Mouse (Mus musculus) stomach, postnatal 0 days (tissue): ENCODE measurements around the gene Rnf208. TPM values are rescaled to one million over a fixed set of nuclear protein-coding genes. Genes with fewer than 3 reads are reported as not detected.

Source experiments
- ATAC-seq: fragments of 200-750 bp; cut with Nextera tagmentation; 2 replicates; pipeline ENCODE4 v1.8.0; 2017; ENCODE audit not compliant: low FRiP score, low TSS enrichment
- DNase-seq: peaks from one replicate; pipeline ENCODE4 v3.0.0-alpha.2; 2016; ENCODE audit warnings: low spot score
- H3K27ac ChIP-seq: fragments of 300-500 bp; sonication (generic); replicated peaks from 2 replicates; pipeline ENCODE4 v1.5.1; 2014; ENCODE audit warnings: mild to moderate bottlenecking, control low read depth
- H3K27me3 ChIP-seq: fragments of 300-500 bp; sonication (generic); 2 replicates; pipeline ENCODE4 v1.6.1; 2014; ENCODE audit warnings: low read length; ENCODE audit not compliant: control insufficient read depth, insufficient read depth
- H3K36me3 ChIP-seq: fragments of 300-500 bp; sonication (generic); 2 replicates; pipeline ENCODE4 v1.6.1; 2014; ENCODE audit warnings: low read length, mixed read lengths; ENCODE audit not compliant: control insufficient read depth, insufficient read depth
- H3K4me1 ChIP-seq: fragments of 300-500 bp; sonication (generic); replicated peaks from 2 replicates; pipeline ENCODE4 v1.6.1; 2014; ENCODE audit warnings: antibody characterized with exemption; ENCODE audit not compliant: control insufficient read depth, insufficient read depth
- H3K4me2 ChIP-seq: fragments of 300-500 bp; sonication (generic); replicated peaks from 2 replicates; pipeline ENCODE4 v1.6.1; 2014; ENCODE audit warnings: low read depth, mild to moderate bottlenecking, control low read depth, moderate library complexity
- H3K4me3 ChIP-seq: fragments of 300-500 bp; sonication (generic); 2 replicates; pipeline ENCODE4 v1.5.1; 2014; ENCODE audit warnings: low read depth, low read length, control low read depth
- H3K9ac ChIP-seq: fragments of 300-500 bp; sonication (generic); 2 replicates; pipeline ENCODE4 v1.6.1; 2014; ENCODE audit warnings: mild to moderate bottlenecking, low read length, control low read depth, mixed read lengths
- H3K9me3 ChIP-seq: fragments of 300-500 bp; sonication (generic); 2 replicates; pipeline ENCODE4 v1.6.1; 2016; ENCODE audit warnings: low read length; ENCODE audit not compliant: control insufficient read depth
- CTCF ChIP-seq: IDR thresholded peaks from 2 replicates; pipeline ENCODE4 v1.5.1; 2016; ENCODE audit warnings: antibody characterized with exemption, low read depth, mild to moderate bottlenecking, moderate library complexity
- EP300 ChIP-seq: optimal IDR thresholded peaks from 2 replicates; pipeline ENCODE3; 2016; ENCODE audit warnings: antibody characterized with exemption
- WGBS: fragments of 180-500 bp; shearing (Covaris S2); extraction: QIAGEN DNeasy Blood & Tissue Kit; methylation state at CpG from one replicate; pipeline ENCODE4 v1.1.7; 2014; 5-methylcytosine and 5-hydroxymethylcytosine counted together
- polyA plus RNA-seq: library from polyadenylated mRNA; unstranded; fragments of >200 nt; fragmentation: Nextera tagmentation; extraction: Ambion mirVana; gene quantifications from 2 replicates; pipeline ENCODE4 v1.2.1, GENCODE M21; 2015

Gene Rnf208
- polyA plus RNA-seq, 1 experiment from 2014 or later, result 26.8 TPM

DNA sequence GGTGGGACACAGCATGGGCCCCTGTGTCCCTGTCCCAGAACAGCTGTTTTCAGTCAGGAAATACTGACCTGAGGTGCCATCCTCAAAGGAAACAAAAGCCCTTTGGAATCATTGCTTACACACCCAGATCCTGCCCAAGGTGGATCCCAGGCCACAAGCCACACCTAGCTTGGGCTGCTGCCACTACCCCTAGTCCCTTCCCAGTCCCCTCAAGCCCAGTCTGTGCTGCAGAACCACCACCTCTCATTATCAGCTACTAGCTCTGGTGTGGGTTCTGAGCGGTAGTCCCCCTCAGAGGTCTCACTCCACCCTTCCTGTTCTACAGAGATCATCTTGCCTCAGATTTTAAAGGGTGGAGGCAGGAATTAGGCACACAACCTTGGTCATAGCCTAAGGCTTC is 44.3 kb downstream of the Rnf208 start:
- DNase-seq, result peak; percentile 64
- ATAC-seq, result peak; percentile 33
- TF ChIP-seq CTCF, result no peak
- TF ChIP-seq EP300, result no peak
- 33% methylated on average over 1 of the region's 1 CpGs for WGBS
- peaks cover 2% of the 10 kb centered on the region; the same call in 1 of the 2 replicates for H3K27me3 ChIP-seq
- no peak overlapping the region for H3K4me2 ChIP-seq
- H3K36me3 ChIP-seq, result peaks cover 17% of the 10 kb centered on the region
- H3K9me3 ChIP-seq, result no peaks in the 10 kb centered on the region
- no peak overlapping the region for H3K9ac ChIP-seq
- peaks cover 8% of the 10 kb centered on the region; the same call in 1 of the 2 replicates for H3K4me1 ChIP-seq
- H3K27ac ChIP-seq, result peak overlapping the region; percentile 94
- H3K4me3 ChIP-seq, result no peak overlapping the region

DNA sequence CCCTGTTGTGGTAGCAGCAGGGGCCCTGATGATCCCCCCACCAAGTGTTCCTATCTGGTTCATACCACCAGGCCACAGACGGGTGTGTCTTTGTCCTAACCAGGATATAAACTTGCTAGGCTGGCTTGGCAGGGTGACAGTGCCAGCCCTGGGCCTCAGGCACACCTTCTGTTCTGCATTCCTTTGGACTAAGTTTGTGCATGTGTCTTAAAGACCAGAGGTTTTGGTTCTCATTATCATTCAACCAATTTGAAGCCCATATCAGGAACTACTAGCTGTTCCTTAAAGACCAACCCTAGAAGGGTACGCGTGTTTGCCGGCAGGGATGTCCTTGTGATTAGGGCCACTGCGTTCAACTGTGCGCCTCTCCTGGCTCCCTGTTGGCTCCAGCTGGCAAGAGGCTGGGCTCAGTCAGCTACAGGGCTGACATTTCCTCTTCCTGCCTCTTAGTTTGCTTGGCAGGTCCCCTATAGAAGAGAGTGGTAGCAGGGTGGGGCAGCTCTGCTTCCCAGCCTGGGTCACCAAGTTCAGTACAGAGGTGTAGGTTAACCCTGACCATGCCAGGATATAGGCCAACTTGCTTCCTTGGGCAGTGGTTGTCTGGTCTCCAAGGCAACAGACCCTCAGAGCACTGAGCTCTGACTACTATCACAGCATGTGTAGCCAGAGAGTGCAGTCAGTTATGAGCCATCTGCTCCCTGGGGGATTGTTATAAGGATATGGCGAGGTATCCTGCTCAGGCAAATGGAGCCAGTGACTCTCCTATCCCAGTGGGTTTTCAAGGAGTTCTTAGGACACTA is 45.0 kb downstream of the Rnf208 start:
- peak; percentile 82 for ATAC-seq
- H3K27me3 ChIP-seq, result peaks cover 8% of the 10 kb centered on the region; the same call in 1 of the 2 replicates

GRCm38 (mm10) chr2:25287927-25288649 is 46.0 kb downstream of the Rnf208 start, which contains the start of gene Tmem210:
Gene Tmem210 (plus strand): TSS chr2:25288145.
- Histone ChIP-seq H3K4me3 (no peak within 1 kb of the TSS), H3K9me3 (no peaks in the 10 kb centered on the region), H3K27me3 (peaks cover 8% of the 10 kb centered on the region; the same call in 1 of the 2 replicates), H3K4me1 (peaks cover 8% of the 10 kb centered on the region; the same call in 1 of the 2 replicates), H3K4me2 (0 out of 2 replicates have a peak within 1 kb of the TSS, but pooled peaks have one; percentile 8), H3K36me3 (peaks cover 13% of the 10 kb centered on the region), H3K27ac (peak within 1 kb of the TSS; percentile 94), H3K9ac (no peak within 1 kb of the TSS)
- no peak for ATAC-seq
- WGBS, result 69% methylated on average over 6 of the region's 6 CpGs
- TF ChIP-seq EP300, result no peak
- no peak for TF ChIP-seq CTCF
- DNase-seq, result no peak

More for the DNA sequence above, 45.0 kb downstream of the Rnf208 start:
- H3K4me1 ChIP-seq, result peaks cover 8% of the 10 kb centered on the region; the same call in 1 of the 2 replicates
- H3K9ac ChIP-seq, result no peak overlapping the region
- H3K4me3 ChIP-seq, result no peak overlapping the region
- peak overlapping the region; percentile 94 for H3K27ac ChIP-seq
- DNase-seq, result peak; percentile 89
- TF ChIP-seq CTCF, result no peak
- peak; percentile 94 for TF ChIP-seq EP300
- H3K9me3 ChIP-seq, result no peaks in the 10 kb centered on the region
- peaks cover 17% of the 10 kb centered on the region for H3K36me3 ChIP-seq
- 31% methylated on average over 7 of the region's 7 CpGs for WGBS
- H3K4me2 ChIP-seq, result 0 out of 2 replicates have a peak overlapping the region, but pooled peaks have one; percentile 8

DNA sequence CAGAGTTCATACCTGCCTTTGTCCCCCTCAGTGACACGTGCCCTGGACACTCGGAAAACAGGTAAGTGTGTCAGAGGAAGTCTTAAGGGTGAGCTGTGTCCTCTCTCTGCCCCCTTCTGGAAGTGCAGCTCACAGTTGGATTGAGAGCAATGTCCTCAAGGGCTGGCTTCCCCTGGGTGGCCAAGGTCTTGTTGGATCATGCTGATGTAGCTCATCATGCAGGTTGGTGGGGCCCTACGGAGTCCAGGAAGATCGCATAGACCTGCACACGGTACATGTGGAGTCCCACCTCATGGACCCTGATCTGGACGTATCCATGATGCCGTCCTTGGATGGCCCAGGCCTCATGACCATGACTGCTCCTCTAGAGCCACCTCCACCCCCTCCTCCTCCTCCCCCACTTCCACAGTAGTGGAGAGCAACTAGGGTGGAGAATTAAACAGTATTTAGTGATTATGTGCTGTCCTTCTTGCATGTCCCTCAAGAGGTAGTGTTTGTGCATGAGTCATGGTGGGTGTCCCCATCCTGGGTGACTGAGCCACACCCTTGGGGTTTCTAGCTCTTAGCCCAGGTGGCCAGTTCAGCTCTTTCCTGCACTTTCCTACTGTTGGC is 46.8 kb downstream of the Rnf208 start:
- DNase-seq (peak; percentile 52), ATAC-seq (no peak)
- 68% methylated on average over 7 of the region's 7 CpGs for WGBS
- no peak overlapping the region for H3K4me2 ChIP-seq
- H3K9ac ChIP-seq, result no peak overlapping the region
- H3K27ac ChIP-seq, result peak overlapping the region; percentile 94
- H3K4me3 ChIP-seq, result no peak overlapping the region
- H3K27me3 ChIP-seq, result peaks cover 8% of the 10 kb centered on the region; the same call in 1 of the 2 replicates
- peaks cover 8% of the 10 kb centered on the region; the same call in 1 of the 2 replicates for H3K4me1 ChIP-seq
- H3K36me3 ChIP-seq, result peaks cover 9% of the 10 kb centered on the region
- no peaks in the 10 kb centered on the region for H3K9me3 ChIP-seq
- TF ChIP-seq CTCF, result no peak
- TF ChIP-seq EP300, result no peak

GRCm38 (mm10) chr2:25289651-25290050 is 47.6 kb downstream of the Rnf208 start, which contains the start of gene Lrrc26:
Gene Lrrc26 (plus strand): TSS chr2:25289915.
- Histone ChIP-seq H3K4me2 (peak within 1 kb of the TSS; percentile 70), H3K9me3 (no peaks in the 10 kb centered on the region), H3K9ac (peak within 1 kb of the TSS; percentile 23), H3K36me3 (peaks cover 5% of the 10 kb centered on the region), H3K4me1 (peaks cover 8% of the 10 kb centered on the region; the same call in 1 of the 2 replicates), H3K27me3 (peaks cover 8% of the 10 kb centered on the region; the same call in 1 of the 2 replicates), H3K27ac (peak within 1 kb of the TSS; percentile 94), H3K4me3 (peak within 1 kb of the TSS; percentile 38)
- WGBS, result 7% methylated on average over 11 of the region's 11 CpGs
- TF ChIP-seq EP300 (no peak), CTCF (no peak)
- ATAC-seq, result peak; percentile 18
- DNase-seq, result peak; percentile 87
